Mouse (Mus musculus): ENCODE results near the gene Il17d.

GRCm38 (mm10) chr14:57484183-57484582 lies 40.4 kb upstream of the Il17d start:
- TF ChIP-seq E2F4 (IDR thresholded peaks at IDR 0.05; ENCODE audit: borderline replicate concordance, low read depth, low read length) (no peak), MAFK (IDR thresholded peaks at IDR 0.05; ENCODE audit: borderline replicate concordance, low read depth, low read length) (no peak)
